Mouse (Mus musculus) liver, embryonic 13.5 days (tissue): ENCODE data around the gene Ppt1. TPM values are rescaled to one million over a fixed set of nuclear protein-coding genes. Genes with fewer than 3 reads are reported as not detected.
A peak's percentile ranks its signal among the peaks of the same experiment; 100 is the strongest.
"Not testable (repeated sequence)": the region's sequence is repeated elsewhere in the genome, so short reads cannot be mapped to it uniquely, and the experiment has no call there.

Experiments
- ATAC-seq: fragments of 200-750 bp; cut with Nextera tagmentation; 2 replicates; pipeline ENCODE4 v1.8.0; 2017; ENCODE audit warnings: low read depth, mild to moderate bottlenecking, moderate number of reproducible peaks, moderate library complexity
- DNase-seq: peaks from one replicate; pipeline ENCODE4 v3.0.0; 2022
- H3K27ac ChIP-seq: fragments of 300-500 bp; sonication (generic); 2 replicates; pipeline ENCODE4 v1.5.1; 2015; ENCODE audit warnings: moderate library complexity, mild to moderate bottlenecking, inconsistent platforms
- H3K27me3 ChIP-seq: fragments of 300-500 bp; sonication (generic); 2 replicates; pipeline ENCODE4 v1.6.1; 2015; ENCODE audit warnings: mild to moderate bottlenecking, inconsistent platforms
- H3K36me3 ChIP-seq: fragments of 300-500 bp; sonication (generic); 2 replicates; pipeline ENCODE4 v1.6.1; 2015; ENCODE audit warnings: mild to moderate bottlenecking, inconsistent platforms
- H3K4me1 ChIP-seq: fragments of 300-500 bp; sonication (generic); replicated peaks from 2 replicates; pipeline ENCODE4 v1.6.1; 2015; ENCODE audit warnings: inconsistent platforms
- H3K4me2 ChIP-seq: fragments of 300-500 bp; sonication (generic); 2 replicates; pipeline ENCODE4 v1.6.1; 2015; ENCODE audit warnings: inconsistent platforms, mild to moderate bottlenecking, moderate library complexity
- H3K4me3 ChIP-seq: fragments of 300-500 bp; sonication (generic); replicated peaks from 2 replicates; pipeline ENCODE4 v1.5.1; 2015; ENCODE audit warnings: mild to moderate bottlenecking, inconsistent platforms
- H3K9ac ChIP-seq: fragments of 300-500 bp; sonication (generic); 2 replicates; pipeline ENCODE4 v1.6.1; 2015; ENCODE audit warnings: mild to moderate bottlenecking, inconsistent platforms
- H3K9me3 ChIP-seq: fragments of 300-500 bp; sonication (generic); replicated peaks from 2 replicates; pipeline ENCODE4 v1.6.1; 2016; ENCODE audit warnings: inconsistent platforms
- WGBS: fragments of 180-500 bp; shearing (Covaris S2); methylation state at CpG from one replicate; pipeline ENCODE4 v1.1.7; 2015; ENCODE audit not compliant: insufficient replicate concordance; 5-methylcytosine and 5-hydroxymethylcytosine counted together
- polyA plus RNA-seq: library from polyadenylated mRNA; unstranded; fragments of >200 nt; fragmentation: Nextera tagmentation; extraction: Ambion mirVana; gene quantifications from 2 replicates; pipeline ENCODE4 v1.2.1, GENCODE M21; 2015

Ppt1 gene
- 20.8 and 22.8 TPM in 2 replicates for polyA plus RNA-seq

- ATAC-seq: peak; percentile 92
- 0 out of 2 replicates have a peak within 1 kb of the TSS, but pooled peaks have one; percentile 29 for H3K27ac ChIP-seq
- 5% methylated on average over 31 of the region's 31 CpGs for WGBS
Measured at GRCm38 (mm10) chr4:122835530-122836402, at the start of gene Ppt1. Ppt1 (plus strand) TSS chr4:122836242.

GRCm38 (mm10) chr4:122789335-122790089 lies 46.5 kb upstream of the Ppt1 start:
- no peak overlapping the region for H3K4me3 ChIP-seq
- no peak overlapping the region for H3K9ac ChIP-seq
- DNase-seq (no peak), ATAC-seq (no peak)
- no peaks in the 10 kb centered on the region for H3K4me1 ChIP-seq
- H3K27ac ChIP-seq: no peak overlapping the region
- no peaks in the 10 kb centered on the region for H3K9me3 ChIP-seq
- no peaks in the 10 kb centered on the region for H3K27me3 ChIP-seq
- H3K4me2 ChIP-seq: no peak overlapping the region
- no peaks in the 10 kb centered on the region for H3K36me3 ChIP-seq
- WGBS: 41% methylated on average over 4 of the region's 4 CpGs

More at GRCm38 (mm10) chr4:122835530-122836402, at the start of gene Ppt1:
- peak; percentile 76 for DNase-seq
- Histone ChIP-seq H3K9ac (peak within 1 kb of the TSS; percentile 77), H3K4me3 (peak within 1 kb of the TSS; percentile 82), H3K36me3 (no peaks in the 10 kb centered on the region), H3K27me3 (no peaks in the 10 kb centered on the region), H3K4me2 (peak within 1 kb of the TSS; percentile 87), H3K4me1 (peaks cover 25% of the 10 kb centered on the region), H3K9me3 (no peaks in the 10 kb centered on the region)

DNA sequence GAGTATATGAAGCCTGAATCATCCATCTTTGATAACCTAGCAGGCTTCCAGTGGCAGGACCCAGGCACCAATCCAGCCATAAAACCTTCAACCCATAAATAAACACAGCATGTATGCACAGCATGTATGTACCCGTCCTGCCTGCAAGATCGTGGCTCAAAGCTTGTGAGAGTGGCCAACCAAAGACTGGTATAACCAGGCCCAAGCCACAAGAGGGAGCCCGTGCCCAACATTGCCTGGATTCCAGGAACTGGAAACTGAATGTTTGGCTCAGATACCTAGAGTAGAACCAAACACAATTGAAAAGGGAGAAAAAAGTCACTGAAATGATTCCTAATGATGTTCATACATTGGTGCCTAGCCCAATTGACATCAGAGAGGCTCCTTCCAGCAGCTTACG lies 27.9 kb upstream of the Ppt1 start:
- H3K4me3 ChIP-seq: no peak overlapping the region
- DNase-seq: peak; percentile 38
- ATAC-seq: peak; percentile 33; the same call in 1 of the 2 replicates
- H3K4me2 ChIP-seq: no peak overlapping the region
- H3K4me1 ChIP-seq: peaks cover 20% of the 10 kb centered on the region
- H3K9ac ChIP-seq: no peak overlapping the region
- 25% methylated on average over 4 of the region's 4 CpGs for WGBS
- no peaks in the 10 kb centered on the region for H3K36me3 ChIP-seq
- no peaks in the 10 kb centered on the region for H3K9me3 ChIP-seq
- H3K27me3 ChIP-seq: no peaks in the 10 kb centered on the region; the same call in 1 of the 2 replicates
- H3K27ac ChIP-seq: no peak overlapping the region

DNA sequence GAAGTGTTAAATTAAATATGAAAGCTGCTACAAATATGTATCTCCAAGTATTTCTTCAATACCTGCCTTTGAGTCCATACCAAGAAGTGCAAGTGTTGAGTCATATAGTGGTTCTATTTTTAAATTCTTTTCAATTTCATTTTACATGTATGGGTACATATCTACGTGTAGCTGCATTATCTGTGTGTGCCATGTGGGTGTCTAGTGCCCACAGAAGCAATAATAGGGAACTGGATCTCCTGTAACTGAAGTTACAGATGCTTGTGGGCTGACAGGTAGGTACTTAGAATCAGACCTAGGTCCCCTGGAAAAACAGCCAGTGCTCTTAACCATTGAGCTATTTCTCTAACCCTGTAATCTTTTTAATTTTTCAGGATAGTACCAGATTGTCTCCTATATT lies 24.9 kb upstream of the Ppt1 start:
- Histone ChIP-seq H3K9ac (no peak overlapping the region), H3K9me3 (no peaks in the 10 kb centered on the region), H3K4me3 (no peak overlapping the region), H3K4me2 (no peak overlapping the region), H3K27me3 (no peaks in the 10 kb centered on the region; the same call in 1 of the 2 replicates), H3K27ac (no peak overlapping the region), H3K36me3 (no peaks in the 10 kb centered on the region), H3K4me1 (peaks cover 20% of the 10 kb centered on the region)
- WGBS: 10% methylated on average over 1 of the region's 1 CpGs
- ATAC-seq: peak; percentile 49; the same call in 1 of the 2 replicates
- no peak for DNase-seq

- Histone ChIP-seq H3K4me3 (no peak overlapping the region), H3K9me3 (no peaks in the 10 kb centered on the region), H3K4me2 (no peak overlapping the region), H3K27me3 (no peaks in the 10 kb centered on the region; the same call in 1 of the 2 replicates), H3K9ac (no peak overlapping the region), H3K27ac (no peak overlapping the region), H3K4me1 (peaks cover 20% of the 10 kb centered on the region), H3K36me3 (no peaks in the 10 kb centered on the region)
- ATAC-seq: peak; percentile 68
- DNase-seq: no peak
- 14% methylated on average over 2 of the region's 2 CpGs for WGBS
Measured at GRCm38 (mm10) chr4:122811824-122812223, 24.2 kb upstream of the Ppt1 start.

DNA sequence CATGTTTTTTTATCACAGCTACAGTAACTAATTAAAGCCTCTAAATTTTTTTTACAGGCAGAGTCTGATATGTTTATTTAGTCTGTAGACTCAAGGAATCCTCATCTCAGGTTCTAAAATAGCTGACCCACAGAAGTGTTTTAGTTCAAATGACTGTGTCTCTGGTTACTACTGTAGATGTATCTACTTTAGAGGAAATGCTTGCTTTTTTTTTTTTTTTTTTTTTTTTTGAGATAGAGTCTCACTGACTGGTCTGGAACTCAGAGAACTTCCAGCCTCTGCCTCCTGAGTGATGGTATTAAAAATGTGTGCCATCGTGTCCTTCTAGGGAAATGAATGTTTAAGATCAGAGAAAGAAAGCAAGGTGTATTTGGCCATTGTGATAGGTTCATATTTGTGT lies 19.8 kb upstream of the Ppt1 start:
- no peaks in the 10 kb centered on the region for H3K9me3 ChIP-seq
- ATAC-seq (no peak), DNase-seq (no peak)
- 44% methylated on average over 1 of the region's 1 CpGs for WGBS
- H3K4me3 ChIP-seq: no peak overlapping the region
- no peak overlapping the region for H3K27ac ChIP-seq
- peaks cover 15% of the 10 kb centered on the region for H3K4me1 ChIP-seq
- no peak overlapping the region for H3K9ac ChIP-seq
- no peaks in the 10 kb centered on the region for H3K27me3 ChIP-seq
- no peak overlapping the region for H3K4me2 ChIP-seq
- no peaks in the 10 kb centered on the region for H3K36me3 ChIP-seq

- H3K36me3 ChIP-seq, DNase-seq, H3K4me3 ChIP-seq, H3K27me3 ChIP-seq, H3K9ac ChIP-seq, H3K4me1 ChIP-seq, H3K9me3 ChIP-seq, ATAC-seq, H3K27ac ChIP-seq, H3K4me2 ChIP-seq: not testable (repeated sequence)
- 40% methylated on average over 10 of the region's 10 CpGs for WGBS
Measured at GRCm38 (mm10) chr4:122820941-122821340, 15.1 kb upstream of the Ppt1 start.

DNA sequence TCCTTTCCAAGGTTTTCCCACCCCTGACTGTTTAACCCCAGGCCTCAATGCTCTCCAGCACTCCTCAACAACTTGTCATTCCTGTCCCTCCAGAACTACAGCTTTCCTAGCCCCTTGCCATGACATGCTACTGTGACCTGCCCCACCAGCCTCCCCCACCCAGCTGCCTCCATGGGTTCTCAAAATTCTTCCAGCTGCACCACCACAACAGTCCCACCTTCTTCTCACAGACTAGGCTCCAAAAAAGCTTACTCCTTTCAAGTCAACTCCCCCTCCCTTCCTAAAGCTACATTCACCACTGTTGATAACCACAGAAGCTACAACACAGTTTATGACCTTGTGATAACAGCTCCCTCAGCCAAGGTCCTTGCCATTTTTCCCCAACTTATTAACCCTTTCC lies 8.4 kb upstream of the Ppt1 start:
- H3K4me1 ChIP-seq: peaks cover 23% of the 10 kb centered on the region
- DNase-seq: no peak
- peak; percentile 83 for ATAC-seq
- no peak overlapping the region for H3K4me3 ChIP-seq
- no peaks in the 10 kb centered on the region for H3K9me3 ChIP-seq
- H3K36me3 ChIP-seq: no peaks in the 10 kb centered on the region
- H3K27me3 ChIP-seq: no peaks in the 10 kb centered on the region
- no peak overlapping the region for H3K9ac ChIP-seq
- no peak overlapping the region for H3K4me2 ChIP-seq
- no peak overlapping the region for H3K27ac ChIP-seq

- DNase-seq (no peak), ATAC-seq (no peak)
- no peak overlapping the region for H3K4me2 ChIP-seq
- H3K9me3 ChIP-seq: no peaks in the 10 kb centered on the region
- no peak overlapping the region for H3K9ac ChIP-seq
- H3K4me1 ChIP-seq: peaks cover 20% of the 10 kb centered on the region
- no peak overlapping the region for H3K27ac ChIP-seq
- H3K36me3 ChIP-seq: no peaks in the 10 kb centered on the region
- no peak overlapping the region for H3K4me3 ChIP-seq
- no peaks in the 10 kb centered on the region for H3K27me3 ChIP-seq
- 50% methylated on average over 6 of the region's 6 CpGs for WGBS
Measured at GRCm38 (mm10) chr4:122829339-122829738, 6.7 kb upstream of the Ppt1 start.

DNA sequence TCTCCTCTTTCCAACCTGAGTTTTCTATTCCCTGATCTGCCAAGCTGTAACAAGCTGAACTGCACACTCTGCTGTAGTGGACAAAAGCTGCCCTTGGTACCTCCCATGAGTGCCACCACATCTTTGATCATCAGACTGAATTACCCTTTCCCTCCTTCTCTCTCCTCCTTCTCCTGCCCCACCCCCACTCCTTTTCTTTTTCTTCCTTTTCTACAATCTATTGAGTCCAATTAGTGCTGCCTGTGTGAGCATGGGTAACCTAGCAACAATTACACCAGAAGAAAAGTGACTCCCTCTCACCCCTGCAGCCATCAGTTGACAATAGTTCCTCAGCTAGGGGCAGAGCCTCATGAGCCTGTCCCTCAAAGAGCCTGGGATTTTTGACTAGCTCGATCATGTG lies 4.2 kb upstream of the Ppt1 start:
- Histone ChIP-seq H3K27ac (no peak overlapping the region), H3K4me1 (peaks cover 31% of the 10 kb centered on the region), H3K27me3 (no peaks in the 10 kb centered on the region), H3K4me3 (no peak overlapping the region), H3K36me3 (no peaks in the 10 kb centered on the region), H3K9ac (no peak overlapping the region), H3K9me3 (no peaks in the 10 kb centered on the region), H3K4me2 (no peak overlapping the region)
- ATAC-seq (no peak), DNase-seq (no peak)
- WGBS: 84% methylated on average over 1 of the region's 1 CpGs

DNA sequence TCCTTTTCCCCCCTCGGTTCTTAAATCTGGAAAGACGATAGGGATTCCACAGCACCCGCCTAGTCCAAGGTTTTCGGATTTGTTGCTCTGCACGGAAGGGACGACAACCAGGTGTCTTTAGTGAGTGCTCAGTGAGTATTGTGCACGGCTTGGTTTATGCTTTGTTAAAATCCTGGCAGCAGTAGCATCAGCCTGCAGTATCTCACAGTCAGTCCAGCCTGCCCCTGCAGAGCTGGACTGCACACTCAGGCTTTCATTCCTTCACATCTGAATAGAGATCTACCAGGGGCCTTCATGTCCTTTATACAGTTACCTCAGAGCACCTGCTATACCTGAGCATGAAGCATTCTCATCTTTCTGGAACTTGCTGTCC lies 347 bp downstream of the Ppt1 start:
- no peaks in the 10 kb centered on the region for H3K27me3 ChIP-seq
- peaks cover 25% of the 10 kb centered on the region for H3K4me1 ChIP-seq
- H3K9me3 ChIP-seq: no peaks in the 10 kb centered on the region
- DNase-seq (no peak), ATAC-seq (peak; percentile 50)
- peak overlapping the region; percentile 87 for H3K4me2 ChIP-seq
- H3K36me3 ChIP-seq: no peaks in the 10 kb centered on the region
- no peak overlapping the region for H3K27ac ChIP-seq
- peak overlapping the region; percentile 77 for H3K9ac ChIP-seq
- peak overlapping the region; percentile 82 for H3K4me3 ChIP-seq
- 1% methylated on average over 7 of the region's 7 CpGs for WGBS
